Mouse (Mus musculus): ENCODE measurements around the gene Psmb3.
"Not testable (repeated sequence)": the region's sequence is repeated elsewhere in the genome, so short reads cannot be mapped to it uniquely, and the experiment has no call there.

The Psmb3 gene

GRCm38 (mm10) chr11:97695712-97696401, 7.3 kb upstream of the Psmb3 start:
- no peak for DNase-seq (ENCODE audit: low spot score)

DNA sequence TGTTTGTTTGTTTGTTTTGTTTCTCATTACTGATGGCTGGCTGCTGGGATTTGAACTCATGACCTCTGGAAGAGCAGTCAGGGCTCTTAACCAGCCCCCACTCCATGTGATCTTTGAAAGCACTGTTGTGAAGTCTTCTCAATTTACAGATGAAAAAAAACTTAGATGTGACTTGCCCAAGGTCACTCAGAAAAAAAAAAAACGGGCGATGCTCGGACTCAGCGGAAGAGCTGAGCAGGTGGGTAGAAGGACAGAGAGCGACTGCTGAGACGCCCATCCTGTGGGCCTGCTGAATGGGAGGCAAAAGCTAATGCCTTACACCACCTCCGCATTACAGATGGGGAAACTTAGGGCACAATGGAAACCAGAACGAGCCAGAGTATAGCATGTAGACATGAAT, 6.5 kb upstream of the Psmb3 start:
- DNase-seq (ENCODE audit: low spot score), result no peak

DNA sequence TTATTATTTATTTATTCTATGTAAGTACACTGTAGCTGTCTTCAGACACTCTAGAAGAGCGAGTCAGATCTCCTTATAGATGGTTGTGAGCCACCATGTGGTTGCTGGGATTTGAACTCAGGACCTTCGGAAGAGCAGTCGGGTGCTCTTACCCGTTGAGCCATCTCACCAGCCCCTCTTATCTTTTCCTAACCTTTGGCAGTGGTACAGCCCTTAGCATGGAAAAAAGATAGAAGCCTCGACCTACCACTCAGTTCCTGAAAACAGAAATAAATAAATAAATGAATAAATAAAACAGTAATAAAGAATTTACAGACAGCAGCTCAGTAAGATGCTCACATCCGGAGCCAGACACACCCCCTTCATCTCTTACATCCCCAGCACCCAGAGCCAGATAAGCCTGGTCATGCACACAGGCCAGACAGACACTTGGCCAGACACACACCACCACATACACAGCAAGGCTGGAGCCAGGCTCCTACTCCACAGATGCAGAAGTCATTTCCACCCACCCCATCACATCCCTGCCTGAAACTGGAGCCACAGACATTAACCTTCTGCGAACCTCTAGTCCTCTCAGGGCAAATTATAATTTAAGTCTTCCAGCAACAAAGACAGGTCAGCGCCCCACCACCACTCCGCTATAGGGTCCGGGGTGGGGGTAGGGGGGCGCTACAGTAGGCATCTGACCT, 5.9 kb upstream of the Psmb3 start:
- DNase-seq (ENCODE audit: low spot score), result no peak

- DNase-seq (ENCODE audit: low spot score), result no peak
Measured at GRCm38 (mm10) chr11:97697891-97698529, 5.2 kb upstream of the Psmb3 start.

DNA sequence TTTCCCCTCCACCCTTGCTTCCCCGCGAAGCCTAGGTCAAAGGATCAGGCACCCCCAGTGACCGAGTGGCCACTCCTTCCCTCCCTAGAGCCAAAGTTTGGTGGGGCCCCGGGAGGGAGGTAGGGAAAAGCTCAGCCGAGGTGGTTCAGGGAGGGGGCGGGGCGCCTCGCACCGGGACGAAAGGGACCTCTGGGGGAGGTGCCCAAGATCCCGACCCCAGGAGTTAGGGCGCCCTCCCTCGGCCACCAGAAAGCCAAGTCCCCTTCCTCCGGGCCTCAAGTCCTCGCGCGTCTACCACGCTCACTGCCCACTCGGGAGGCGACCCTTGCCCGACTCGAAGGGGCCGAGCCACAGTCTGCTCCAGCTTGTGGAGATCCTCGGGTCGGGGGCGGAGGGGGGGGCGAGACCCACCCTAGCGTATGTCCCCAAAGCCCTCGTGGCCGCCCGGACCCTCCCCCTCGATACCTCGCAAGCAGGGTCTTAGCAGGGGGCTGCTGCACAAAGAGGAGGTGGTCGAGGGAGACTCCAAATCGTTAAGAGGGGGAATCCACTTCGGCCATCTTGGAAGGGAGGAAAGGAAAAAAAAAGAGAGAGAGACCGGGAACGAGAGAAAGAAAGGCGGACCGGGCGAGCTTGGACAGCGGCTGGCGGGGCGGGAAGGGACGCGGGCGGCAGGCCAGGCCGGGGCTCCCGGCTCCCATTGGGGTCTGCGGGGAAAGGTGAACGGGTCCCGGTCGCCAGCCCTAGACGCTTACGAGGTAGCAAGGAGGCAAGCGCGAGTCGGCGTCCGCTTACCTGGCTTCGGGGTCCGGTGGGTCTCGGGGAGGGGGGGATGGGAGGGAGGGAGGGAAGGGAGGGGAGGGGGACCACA, 4.2 kb upstream of the Psmb3 start:
- peak; percentile 53 for DNase-seq (ENCODE audit: low spot score)

GRCm38 (mm10) chr11:97699626-97700002, 3.6 kb upstream of the Psmb3 start:
- DNase-seq (ENCODE audit: low spot score), result peak; percentile 85

DNA sequence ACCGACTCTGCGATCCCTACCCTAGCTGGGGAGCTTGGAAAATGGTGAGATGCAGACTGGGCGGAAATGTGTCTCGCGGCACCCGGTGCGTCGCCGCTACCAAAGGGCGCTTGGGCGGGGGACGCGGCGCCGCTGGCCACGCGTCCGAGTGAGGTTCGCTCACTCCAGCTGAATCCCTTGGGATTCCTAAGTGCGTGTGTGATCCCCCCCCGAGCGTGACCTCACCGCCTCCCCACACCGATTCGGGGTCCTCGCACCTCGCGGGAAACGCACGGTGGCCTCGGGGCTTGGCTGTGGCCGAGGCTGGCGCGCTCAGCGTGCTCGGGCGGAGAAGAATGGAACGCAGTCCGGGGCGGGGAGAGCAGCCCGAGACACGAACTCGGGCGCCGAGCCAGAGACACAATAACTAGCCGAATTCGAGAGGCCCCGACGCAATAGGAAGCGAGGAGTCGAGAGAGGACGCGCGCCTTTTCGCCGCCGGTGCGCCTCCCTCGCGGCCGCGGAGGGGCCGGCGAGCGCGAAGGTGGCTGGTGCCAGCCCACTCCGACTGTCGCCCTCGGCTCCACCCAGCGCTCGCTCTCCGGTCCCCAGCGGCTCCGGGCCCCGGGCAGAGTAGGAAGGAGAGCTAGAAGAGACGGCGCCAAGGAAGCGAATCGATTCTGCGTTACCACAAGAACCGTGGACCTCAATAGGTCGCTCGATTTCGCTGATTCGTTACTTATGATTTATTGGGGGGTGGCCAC, 3.0 kb upstream of the Psmb3 start, which contains the start of gene Pcgf2:
TSS of gene Pcgf2 (minus strand) at position 495 of the 743 bp plus-strand sequence.
- DNase-seq (ENCODE audit: low spot score), result peak; percentile 61

DNA sequence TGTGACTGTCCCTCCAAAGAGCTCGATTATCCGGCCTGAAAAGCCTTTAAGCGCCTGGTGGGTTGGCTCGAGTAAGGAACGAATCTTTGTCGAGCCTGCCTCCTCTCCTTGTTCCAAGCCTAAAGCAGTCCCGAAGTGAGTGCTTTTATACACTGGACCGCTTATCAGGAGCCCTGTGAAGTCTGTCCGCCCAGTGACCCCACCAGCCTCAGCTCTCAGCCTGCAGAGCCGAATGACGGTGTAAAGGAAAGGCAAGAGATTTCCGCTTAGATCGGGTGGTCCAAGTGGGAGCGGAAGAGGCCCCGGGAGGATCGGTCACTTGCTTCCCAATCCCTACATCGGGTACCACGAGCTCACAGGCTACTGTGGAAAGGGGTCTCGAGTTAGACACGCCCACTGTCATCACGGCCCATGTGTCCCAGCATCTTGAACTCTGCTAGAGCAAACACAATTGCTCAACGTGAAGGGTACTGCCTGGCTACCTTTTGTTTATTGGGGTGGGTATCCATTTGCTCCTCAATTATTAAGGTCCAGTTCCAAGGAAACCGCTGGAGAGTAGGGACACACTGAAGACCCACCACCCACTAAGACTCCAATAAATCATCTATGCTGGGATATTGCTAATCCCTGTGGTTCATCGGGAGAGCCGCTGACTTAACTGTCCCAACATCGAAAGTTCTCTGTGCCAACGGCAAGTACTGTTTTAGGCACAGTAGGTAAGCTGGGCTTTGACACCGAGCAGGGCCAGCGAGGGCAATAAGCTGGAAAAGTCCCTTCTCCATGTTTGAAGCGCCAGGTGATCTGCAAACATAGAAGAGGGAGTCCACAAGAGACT, 2.2 kb upstream of the Psmb3 start:
- no peak for DNase-seq (ENCODE audit: low spot score)

DNA sequence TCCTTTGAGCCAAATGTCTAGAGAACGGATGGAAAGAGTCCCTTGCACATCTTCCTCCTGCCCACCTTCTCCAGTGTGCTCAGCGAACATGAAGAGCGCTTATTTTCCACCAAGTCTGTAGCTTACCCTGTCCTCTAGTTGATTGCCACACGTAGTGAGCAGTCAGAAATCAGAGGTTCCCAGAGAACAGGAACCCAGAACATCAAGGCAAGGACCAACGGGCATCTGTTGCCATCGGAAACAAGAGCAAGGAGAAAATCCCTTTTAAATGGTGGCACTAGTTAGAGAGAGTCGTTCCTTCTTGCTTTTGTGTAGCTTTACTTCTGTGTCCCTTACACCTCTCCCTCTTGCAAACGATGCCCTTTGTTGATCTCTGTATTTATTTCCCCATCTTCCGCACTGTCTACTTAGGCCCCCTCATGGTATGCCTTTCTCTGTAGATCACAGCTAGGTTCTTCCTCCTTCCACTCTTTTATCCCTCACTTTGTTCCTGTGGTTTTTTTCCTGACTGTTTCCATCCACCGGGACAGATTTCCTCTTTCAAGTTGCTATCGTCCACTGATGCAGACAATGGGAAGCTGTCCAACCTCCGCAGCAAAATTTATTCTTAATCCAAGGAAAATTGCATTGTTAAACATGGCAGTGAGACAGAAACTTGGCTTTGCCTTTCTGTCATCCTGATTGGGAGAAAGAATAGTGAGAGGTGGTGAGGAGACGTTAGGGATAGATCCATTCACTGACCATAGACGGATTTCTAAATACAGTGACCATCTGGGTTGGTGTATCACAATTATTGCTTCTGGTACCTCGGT, 1.4 kb upstream of the Psmb3 start:
- no peak for DNase-seq (ENCODE audit: low spot score)

DNA sequence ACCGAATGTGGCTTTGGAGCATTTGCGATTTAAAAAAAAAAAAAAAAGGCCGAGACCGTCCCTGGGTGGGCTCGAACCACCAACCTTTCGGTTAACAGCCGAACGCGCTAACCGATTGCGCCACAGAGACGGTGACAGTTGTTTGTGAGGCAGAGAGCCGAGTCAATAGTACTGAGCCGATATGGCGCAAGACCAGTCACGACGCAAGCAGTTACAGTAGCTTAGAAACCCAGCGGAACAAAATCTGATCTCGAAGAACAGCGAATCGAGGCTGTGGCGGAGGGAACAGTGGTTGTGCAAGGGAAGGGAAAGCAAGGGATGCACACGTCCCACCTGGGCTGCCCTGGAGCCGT, 830 bp upstream of the Psmb3 start:
- DNase-seq (ENCODE audit: low spot score), result peak; percentile 89

GRCm38 (mm10) chr11:97710067-97710466, 6.9 kb downstream of the Psmb3 start:
- not testable (repeated sequence) for DNase-seq (ENCODE audit: low spot score)

DNA sequence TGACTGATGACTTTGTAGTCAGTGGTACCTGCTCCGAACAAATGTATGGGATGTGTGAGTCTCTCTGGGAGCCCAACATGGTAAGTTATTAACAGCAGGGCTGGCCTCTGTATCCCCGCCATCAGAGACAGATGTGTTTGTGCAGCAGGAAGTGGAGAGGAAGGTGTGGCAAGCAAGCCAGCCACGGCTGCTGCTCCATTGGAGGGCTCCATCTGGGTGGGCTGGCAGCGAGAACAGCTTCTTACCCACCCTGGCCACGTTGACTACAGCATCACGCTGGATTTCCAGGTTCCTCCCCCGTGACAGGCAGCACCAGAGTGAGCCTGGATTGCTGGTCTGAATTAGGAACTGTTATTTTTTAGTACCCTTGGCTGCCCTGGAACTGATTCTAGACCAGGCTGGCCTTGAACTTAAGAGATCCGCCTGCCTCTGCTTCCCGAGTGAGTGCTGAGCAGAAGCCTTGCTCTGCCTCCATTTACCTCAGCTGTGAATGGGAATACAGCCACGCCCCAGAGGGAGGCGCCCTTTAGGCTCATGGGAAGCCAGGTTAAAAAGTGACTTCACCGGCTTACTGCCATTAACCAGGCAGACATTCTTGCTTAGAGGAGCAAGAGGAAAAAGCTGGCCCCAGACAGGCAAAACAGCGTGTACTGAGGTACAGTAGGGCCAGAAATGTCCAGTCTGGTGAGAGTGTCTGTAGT, 8.2 kb downstream of the Psmb3 start:
- no peak for DNase-seq (ENCODE audit: low spot score)

DNA sequence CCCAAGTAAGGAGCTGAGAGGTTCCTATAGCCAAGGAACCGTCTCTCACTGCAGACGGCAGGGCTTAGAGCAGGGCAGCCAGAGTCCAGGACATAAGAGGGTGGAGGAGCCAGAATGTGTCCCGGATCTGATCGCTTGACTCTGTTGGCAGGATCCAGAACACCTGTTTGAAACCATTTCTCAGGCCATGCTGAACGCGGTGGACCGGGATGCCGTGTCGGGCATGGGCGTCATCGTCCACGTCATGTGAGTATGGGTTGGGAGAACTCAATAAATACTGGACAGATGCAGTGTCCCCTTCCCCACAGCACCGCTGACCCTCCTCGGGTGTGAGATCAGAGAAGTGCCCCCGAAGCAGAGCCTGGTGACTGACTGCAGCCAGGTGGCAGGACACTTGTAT, 9.1 kb downstream of the Psmb3 start:
- no peak for DNase-seq (ENCODE audit: low spot score)

DNA sequence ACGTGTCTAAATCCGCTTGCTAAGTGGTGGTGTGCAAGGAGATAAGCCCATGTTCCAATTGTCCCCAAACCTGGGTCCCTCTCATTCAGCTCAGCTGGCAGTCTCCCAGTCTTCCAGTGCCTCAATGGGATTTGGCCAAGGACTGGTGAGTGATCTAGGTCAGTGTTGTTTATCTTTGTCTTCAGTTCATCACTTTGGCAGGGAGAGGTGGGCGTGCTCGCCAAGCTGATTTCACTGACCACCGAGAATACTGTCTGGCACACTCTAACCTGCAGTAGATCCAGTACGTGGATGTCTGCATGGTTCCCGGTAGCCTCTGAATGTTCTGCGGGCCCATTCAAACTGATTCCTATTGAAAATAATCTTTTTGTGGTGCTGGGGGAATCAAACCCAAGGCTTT, 10.7 kb downstream of the Psmb3 start:
- DNase-seq (ENCODE audit: low spot score), result no peak

DNA sequence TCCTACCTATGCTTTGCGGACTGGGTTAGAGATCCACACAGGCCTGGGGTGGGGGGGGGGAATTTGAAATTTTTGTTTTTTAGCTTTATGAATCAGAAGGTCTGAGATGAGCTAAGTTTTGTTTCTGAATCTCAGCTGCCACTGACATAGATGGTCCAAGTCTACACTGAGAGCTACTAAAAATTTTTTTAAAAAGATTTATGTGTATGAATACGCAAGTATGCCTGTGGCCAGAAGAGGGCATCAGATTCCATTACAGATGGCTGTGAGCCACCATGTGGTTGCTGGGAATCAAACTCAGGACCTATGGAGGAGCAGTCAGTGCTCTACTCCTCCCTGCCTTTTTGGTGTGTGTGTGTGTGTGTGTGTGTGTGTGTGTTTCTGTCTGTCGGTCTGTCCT, 11.2 kb downstream of the Psmb3 start:
- DNase-seq (ENCODE audit: low spot score), result no peak

- no peak for DNase-seq (ENCODE audit: low spot score)
Measured at GRCm38 (mm10) chr11:97714784-97715760, 11.9 kb downstream of the Psmb3 start.

DNA sequence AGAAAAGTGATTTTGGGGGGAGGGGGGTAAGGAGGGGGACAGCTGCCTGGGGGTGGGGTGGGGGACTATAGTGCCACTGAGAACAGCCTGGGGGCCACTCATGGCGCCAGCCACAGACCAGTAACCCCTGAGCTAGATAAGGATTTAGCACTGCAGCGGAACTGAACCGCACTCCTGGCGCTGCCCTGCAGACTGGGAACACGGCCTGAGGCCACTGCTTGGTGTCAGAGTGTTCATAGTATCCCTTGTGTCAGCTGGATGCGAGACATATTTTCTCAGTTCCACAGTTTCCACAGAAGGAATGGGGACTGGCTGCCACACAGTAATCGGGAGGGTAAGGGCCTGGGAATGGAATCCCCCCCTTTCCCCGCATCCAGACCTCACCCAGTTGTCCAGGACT, 12.8 kb downstream of the Psmb3 start:
- no peak for DNase-seq (ENCODE audit: low spot score)
